Mouse (Mus musculus): Measurements from ENCODE around the gene Trarg1. TPM values are rescaled to one million over a fixed set of nuclear protein-coding genes. Genes with fewer than 3 reads are reported as not detected.
"Not testable (repeated sequence)": the region's sequence is repeated elsewhere in the genome, so short reads cannot be mapped to it uniquely, and the experiment has no call there.

The Trarg1 gene
- polyA plus RNA-seq (2012; rRNA removed): 0.61 and 0.78 TPM in 2 replicates

DNA sequence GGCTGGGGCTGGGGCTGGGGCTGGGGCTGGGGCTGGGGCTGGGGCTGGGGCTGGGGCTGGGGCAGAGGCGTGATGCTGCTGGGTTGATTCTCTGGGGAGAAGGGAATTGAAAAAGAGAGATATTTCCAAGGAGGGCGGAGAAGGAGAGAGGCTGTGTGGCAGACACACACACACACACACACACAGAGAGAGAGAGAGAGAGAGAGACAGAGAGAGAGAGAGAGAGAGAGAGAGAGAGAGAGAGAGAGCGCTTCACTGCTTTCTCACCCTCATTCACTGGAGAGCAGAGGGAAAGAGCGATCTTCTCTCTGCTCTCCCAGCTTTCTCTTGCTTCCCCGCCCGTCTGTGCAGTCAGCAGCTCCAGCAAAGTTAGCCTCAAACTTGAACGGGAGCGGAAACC is at the start of gene Trarg1:
Gene Trarg1 (plus strand): TSS at position 301 of the 400 bp plus-strand sequence.
- not testable (repeated sequence) for H3K4me3 ChIP-seq (ENCODE audit: extremely low read depth, insufficient read depth, insufficient read length); H3K4me1 ChIP-seq (ENCODE audit: control insufficient read depth, insufficient read depth, insufficient read length); DNase-seq (ENCODE audit: low read depth in 1 of 2, low spot score in 2 of 2); H3K27me3 ChIP-seq (ENCODE audit: control insufficient read depth, insufficient read depth, low read length); H3K27ac ChIP-seq (ENCODE audit: insufficient read depth, low read length); H3K36me3 ChIP-seq (ENCODE audit: control insufficient read depth, insufficient read depth, low read length)
- WGBS: 55% methylated on average over 8 of the region's 8 CpGs

DNA sequence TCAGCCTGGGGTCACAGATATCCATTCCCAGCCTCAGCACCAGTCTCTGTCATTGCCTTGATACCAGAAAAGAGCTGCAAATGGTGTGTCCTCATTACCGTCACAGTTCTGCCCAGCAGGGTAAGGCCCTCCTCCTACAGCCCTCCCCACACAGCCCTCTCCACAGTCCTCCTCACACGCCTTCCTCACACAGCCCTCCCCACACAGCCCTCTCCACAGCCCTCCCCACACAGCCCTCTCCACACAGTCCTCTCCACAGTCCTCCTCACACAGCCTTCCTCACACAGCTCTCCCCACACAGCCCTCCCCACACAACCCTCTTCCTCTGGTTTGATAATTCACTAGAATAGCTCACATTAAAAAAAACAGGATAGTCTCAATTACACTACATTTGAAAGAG is 49.6 kb upstream of the Trarg1 start:
- no peak for DNase-seq (ENCODE audit: low read depth in 1 of 2, low spot score in 2 of 2)

DNA sequence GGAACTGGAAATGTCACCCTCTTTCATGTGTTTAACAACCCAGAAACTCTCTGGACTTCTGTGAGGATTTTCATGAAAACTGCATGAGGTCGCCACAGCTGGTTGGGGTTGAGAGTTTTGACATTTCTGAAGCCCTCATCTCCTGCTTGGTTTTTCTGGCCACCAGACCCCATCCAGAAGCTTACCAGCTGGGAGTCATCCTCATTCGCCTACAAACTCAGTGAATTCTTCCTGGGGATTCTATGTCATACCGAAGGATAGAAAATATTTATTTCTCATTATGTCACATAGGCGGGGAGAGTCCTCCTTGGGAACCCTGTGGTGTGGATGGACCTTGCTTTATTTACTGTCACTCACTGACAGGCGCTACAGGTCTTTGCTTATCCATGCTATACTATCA is 49.1 kb upstream of the Trarg1 start:
- no peak for TF ChIP-seq POLR2A (IDR thresholded peaks at IDR 0.05; ENCODE audit: low read depth, low read length)
- no peak for TF ChIP-seq CTCF (IDR thresholded peaks at IDR 0.05; ENCODE audit: extremely low read depth, insufficient read depth, insufficient read length, insufficient replicate concordance)
- H3K27me3 ChIP-seq (ENCODE audit: control insufficient read depth, insufficient read depth, low read length): no peaks in the 10 kb centered on the region

More for the DNA sequence above, 49.6 kb upstream of the Trarg1 start:
- Histone ChIP-seq H3K4me3 (ENCODE audit: extremely low read depth, insufficient read depth, insufficient read length) (no peak overlapping the region), H3K27me3 (ENCODE audit: control insufficient read depth, insufficient read depth, low read length) (no peaks in the 10 kb centered on the region), H3K36me3 (ENCODE audit: control insufficient read depth, insufficient read depth, low read length) (no peaks in the 10 kb centered on the region), H3K4me1 (ENCODE audit: control insufficient read depth, insufficient read depth, insufficient read length) (no peaks in the 10 kb centered on the region), H3K27ac (ENCODE audit: insufficient read depth, low read length) (no peak overlapping the region)
- no peak for TF ChIP-seq CTCF (IDR thresholded peaks at IDR 0.05; ENCODE audit: extremely low read depth, insufficient read depth, insufficient read length, insufficient replicate concordance)
- TF ChIP-seq POLR2A (IDR thresholded peaks at IDR 0.05; ENCODE audit: low read depth, low read length): no peak
- WGBS: 58% methylated on average over 2 of the region's 2 CpGs

DNA sequence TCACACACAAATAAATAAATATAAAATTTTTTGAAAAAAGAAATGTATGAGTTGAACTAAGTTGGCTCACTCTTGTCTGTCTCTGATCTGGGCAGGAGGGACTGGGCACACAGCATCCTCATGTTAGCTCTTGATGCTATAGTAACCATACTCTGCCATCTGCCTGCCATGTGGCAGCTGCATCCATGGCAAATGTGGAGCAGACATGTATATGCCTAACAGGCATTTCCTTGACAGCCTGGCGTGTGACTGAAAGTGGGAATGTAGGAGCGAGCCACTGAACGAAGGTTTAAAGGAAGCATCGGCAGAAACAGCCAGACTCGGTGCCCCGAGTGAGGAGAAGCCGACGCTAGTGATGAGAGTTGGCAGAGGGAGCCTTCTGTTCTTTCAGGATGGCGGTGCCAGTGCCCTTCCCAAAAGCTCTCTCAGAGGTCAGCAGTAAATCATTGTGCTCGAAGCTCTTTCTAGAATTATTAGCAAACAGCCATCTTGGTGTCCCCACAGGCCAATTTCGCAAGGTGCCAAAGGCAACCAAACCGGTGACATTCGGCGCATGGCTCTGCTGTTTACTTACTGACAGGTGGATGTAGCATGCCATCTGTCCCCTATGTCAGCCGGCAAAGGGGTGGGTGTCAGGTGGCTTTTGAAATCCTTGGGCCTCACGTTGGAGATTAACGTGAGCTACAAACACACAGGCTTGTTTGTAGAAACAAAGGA is 40.2 kb upstream of the Trarg1 start:
- Histone ChIP-seq H3K27ac (ENCODE audit: insufficient read depth, low read length) (no peak overlapping the region), H3K4me3 (ENCODE audit: extremely low read depth, insufficient read depth, insufficient read length) (no peak overlapping the region), H3K27me3 (ENCODE audit: control insufficient read depth, insufficient read depth, low read length) (no peaks in the 10 kb centered on the region), H3K36me3 (ENCODE audit: control insufficient read depth, insufficient read depth, low read length) (no peaks in the 10 kb centered on the region), H3K4me1 (ENCODE audit: control insufficient read depth, insufficient read depth, insufficient read length) (no peaks in the 10 kb centered on the region)
- no peak for DNase-seq (ENCODE audit: low read depth in 1 of 2, low spot score in 2 of 2)
- WGBS: 90% methylated on average over 17 of the region's 17 CpGs
- TF ChIP-seq POLR2A (IDR thresholded peaks at IDR 0.05; ENCODE audit: low read depth, low read length) (no peak), CTCF (IDR thresholded peaks at IDR 0.05; ENCODE audit: extremely low read depth, insufficient read depth, insufficient read length, insufficient replicate concordance) (no peak)

More for the DNA sequence above, 49.1 kb upstream of the Trarg1 start:
- no peak overlapping the region for H3K27ac ChIP-seq (ENCODE audit: insufficient read depth, low read length)
- no peaks in the 10 kb centered on the region for H3K4me1 ChIP-seq (ENCODE audit: control insufficient read depth, insufficient read depth, insufficient read length)
- no peak for DNase-seq (ENCODE audit: low read depth in 1 of 2, low spot score in 2 of 2)
- no peaks in the 10 kb centered on the region for H3K36me3 ChIP-seq (ENCODE audit: control insufficient read depth, insufficient read depth, low read length)
- no peak overlapping the region for H3K4me3 ChIP-seq (ENCODE audit: extremely low read depth, insufficient read depth, insufficient read length)
- 89% methylated on average over 5 of the region's 5 CpGs for WGBS

DNA sequence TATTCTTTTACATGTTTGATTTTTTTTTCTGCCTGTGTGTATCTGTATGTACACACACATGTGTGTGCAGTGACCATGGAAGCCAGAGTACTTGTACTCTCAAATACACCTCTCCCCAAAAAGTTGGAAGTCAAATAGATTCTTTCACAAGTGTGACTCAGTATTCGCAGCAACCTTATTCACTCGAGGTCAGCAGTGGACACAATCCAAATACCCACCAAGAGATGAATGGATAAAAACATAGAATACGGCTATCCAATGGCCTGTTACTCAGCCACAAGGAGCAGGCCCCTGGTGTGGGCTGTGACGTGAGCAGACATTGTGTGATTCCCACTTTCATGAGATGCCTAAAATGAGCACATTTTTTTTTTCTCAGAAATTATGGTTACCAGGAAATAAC is 39.4 kb upstream of the Trarg1 start:
- H3K27ac ChIP-seq (ENCODE audit: insufficient read depth, low read length): no peak overlapping the region
- 79% methylated on average over 4 of the region's 4 CpGs for WGBS
- TF ChIP-seq CTCF (IDR thresholded peaks at IDR 0.05; ENCODE audit: extremely low read depth, insufficient read depth, insufficient read length, insufficient replicate concordance) (no peak), POLR2A (IDR thresholded peaks at IDR 0.05; ENCODE audit: low read depth, low read length) (no peak)
- H3K4me3 ChIP-seq (ENCODE audit: extremely low read depth, insufficient read depth, insufficient read length): no peak overlapping the region
- no peaks in the 10 kb centered on the region for H3K4me1 ChIP-seq (ENCODE audit: control insufficient read depth, insufficient read depth, insufficient read length)
- H3K36me3 ChIP-seq (ENCODE audit: control insufficient read depth, insufficient read depth, low read length): no peaks in the 10 kb centered on the region
- H3K27me3 ChIP-seq (ENCODE audit: control insufficient read depth, insufficient read depth, low read length): no peaks in the 10 kb centered on the region
- DNase-seq (ENCODE audit: low read depth in 1 of 2, low spot score in 2 of 2): no peak

DNA sequence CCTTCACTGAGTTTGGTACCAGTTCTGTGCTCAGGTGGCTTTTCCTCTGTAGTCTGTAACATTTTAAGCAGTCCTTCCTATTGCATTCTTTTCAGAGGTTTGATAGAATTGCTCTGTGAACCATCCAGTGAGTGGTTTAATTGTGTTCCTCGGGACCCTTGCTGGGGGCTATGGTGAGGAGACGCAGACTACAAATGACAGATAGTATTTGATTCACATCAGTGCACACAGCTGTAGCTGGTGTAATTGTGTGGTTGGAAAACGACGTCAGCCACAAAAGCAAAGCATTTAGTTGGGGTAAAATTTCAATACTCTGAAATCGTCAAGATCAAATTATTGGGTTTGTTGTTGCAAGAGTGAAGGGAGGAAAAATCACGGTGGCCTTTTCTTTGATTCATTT is 35.4 kb upstream of the Trarg1 start:
- DNase-seq (ENCODE audit: low read depth in 1 of 2, low spot score in 2 of 2): no peak
- WGBS: 59% methylated on average over 6 of the region's 6 CpGs
- TF ChIP-seq CTCF (IDR thresholded peaks at IDR 0.05; ENCODE audit: extremely low read depth, insufficient read depth, insufficient read length, insufficient replicate concordance): no peak
- no peak for TF ChIP-seq POLR2A (IDR thresholded peaks at IDR 0.05; ENCODE audit: low read depth, low read length)
- H3K36me3 ChIP-seq (ENCODE audit: control insufficient read depth, insufficient read depth, low read length): no peaks in the 10 kb centered on the region
- no peaks in the 10 kb centered on the region for H3K27me3 ChIP-seq (ENCODE audit: control insufficient read depth, insufficient read depth, low read length)
- no peak overlapping the region for H3K27ac ChIP-seq (ENCODE audit: insufficient read depth, low read length)
- H3K4me1 ChIP-seq (ENCODE audit: control insufficient read depth, insufficient read depth, insufficient read length): no peaks in the 10 kb centered on the region
- no peak overlapping the region for H3K4me3 ChIP-seq (ENCODE audit: extremely low read depth, insufficient read depth, insufficient read length)

DNA sequence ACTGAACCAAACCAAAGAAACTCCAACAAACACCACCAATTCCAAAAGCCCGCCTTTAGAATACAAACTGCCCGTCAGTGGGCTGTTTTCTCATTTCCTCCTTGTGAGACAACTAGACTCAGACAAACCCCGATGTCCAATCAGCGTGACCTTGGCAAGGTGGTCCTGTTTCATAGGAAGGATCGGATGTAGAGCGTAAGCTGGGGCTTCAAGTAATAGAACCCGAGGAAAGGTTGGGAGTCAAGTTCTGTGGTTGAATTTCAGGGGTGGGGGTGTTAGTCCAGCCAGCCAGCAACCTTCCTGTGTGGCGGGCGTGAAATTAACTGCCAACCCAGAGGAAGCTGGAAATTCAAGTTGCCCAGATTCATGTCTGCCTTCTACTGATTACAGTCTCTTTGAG is 34.6 kb upstream of the Trarg1 start:
- no peaks in the 10 kb centered on the region for H3K27me3 ChIP-seq (ENCODE audit: control insufficient read depth, insufficient read depth, low read length)
- no peak for DNase-seq (ENCODE audit: low read depth in 1 of 2, low spot score in 2 of 2)
- H3K4me1 ChIP-seq (ENCODE audit: control insufficient read depth, insufficient read depth, insufficient read length): no peaks in the 10 kb centered on the region
- no peak for TF ChIP-seq CTCF (IDR thresholded peaks at IDR 0.05; ENCODE audit: extremely low read depth, insufficient read depth, insufficient read length, insufficient replicate concordance)
- TF ChIP-seq POLR2A (IDR thresholded peaks at IDR 0.05; ENCODE audit: low read depth, low read length): no peak
- H3K4me3 ChIP-seq (ENCODE audit: extremely low read depth, insufficient read depth, insufficient read length): no peak overlapping the region
- no peaks in the 10 kb centered on the region for H3K36me3 ChIP-seq (ENCODE audit: control insufficient read depth, insufficient read depth, low read length)
- WGBS: 23% methylated on average over 9 of the region's 9 CpGs
- H3K27ac ChIP-seq (ENCODE audit: insufficient read depth, low read length): no peak overlapping the region

Data from spleen, adult 2 months (tissue).